Mouse (Mus musculus): ENCODE data around the gene Rasgrp3.
"Not testable (repeated sequence)": the region's sequence is repeated elsewhere in the genome, so short reads cannot be mapped to it uniquely, and the experiment has no call there.

Rasgrp3 gene

GRCm38 (mm10) chr17:75463223-75463622, 27.5 kb downstream of the Rasgrp3 start:
- DNase-seq: not testable (repeated sequence)

- no peak for DNase-seq
Measured at GRCm38 (mm10) chr17:75463645-75464044, 27.9 kb downstream of the Rasgrp3 start.

GRCm38 (mm10) chr17:75464331-75464982, 28.8 kb downstream of the Rasgrp3 start:
- peak in 1 of 2 experiments; percentile 6 for DNase-seq

GRCm38 (mm10) chr17:75464983-75465634, 29.4 kb downstream of the Rasgrp3 start:
- DNase-seq: peak; percentile 81 to 86

GRCm38 (mm10) chr17:75465635-75465997, 29.9 kb downstream of the Rasgrp3 start:
- DNase-seq: no peak

- no peak for DNase-seq
Measured at GRCm38 (mm10) chr17:75466948-75467347, 31.3 kb downstream of the Rasgrp3 start.

GRCm38 (mm10) chr17:75467526-75467925, 31.8 kb downstream of the Rasgrp3 start:
- no peak for DNase-seq

GRCm38 (mm10) chr17:75468479-75469114, 32.9 kb downstream of the Rasgrp3 start:
- DNase-seq: no peak

GRCm38 (mm10) chr17:75470325-75470724, 34.6 kb downstream of the Rasgrp3 start:
- no peak for DNase-seq

- no peak for DNase-seq
Measured at GRCm38 (mm10) chr17:75470885-75471610, 35.4 kb downstream of the Rasgrp3 start.

- no peak for DNase-seq
Measured at GRCm38 (mm10) chr17:75471644-75472253, 36.1 kb downstream of the Rasgrp3 start.

- peak in 1 of 2 experiments; percentile 5 for DNase-seq
Measured at GRCm38 (mm10) chr17:75472379-75472778, 36.7 kb downstream of the Rasgrp3 start.

- no peak for DNase-seq
Measured at GRCm38 (mm10) chr17:75475985-75476384, 40.3 kb downstream of the Rasgrp3 start.

GRCm38 (mm10) chr17:75476736-75477416, 41.2 kb downstream of the Rasgrp3 start:
- DNase-seq: no peak

GRCm38 (mm10) chr17:75477655-75478054, 42.0 kb downstream of the Rasgrp3 start:
- DNase-seq: no peak

GRCm38 (mm10) chr17:75478836-75479235, 43.1 kb downstream of the Rasgrp3 start:
- no peak for DNase-seq

- no peak for DNase-seq
Measured at GRCm38 (mm10) chr17:75479663-75480062, 44.0 kb downstream of the Rasgrp3 start.

GRCm38 (mm10) chr17:75480379-75480778, 44.7 kb downstream of the Rasgrp3 start:
- no peak for DNase-seq

GRCm38 (mm10) chr17:75486205-75486604, 50.5 kb downstream of the Rasgrp3 start:
- DNase-seq: no peak

- DNase-seq: no peak
Measured at GRCm38 (mm10) chr17:75495213-75495612, 59.5 kb downstream of the Rasgrp3 start.

- DNase-seq: peak; percentile 48 to 56
Measured at GRCm38 (mm10) chr17:75498241-75498651, 62.5 kb downstream of the Rasgrp3 start.

- no peak for DNase-seq
Measured at GRCm38 (mm10) chr17:75503031-75503430, 67.3 kb downstream of the Rasgrp3 start.

All from cerebellum, postnatal 10 days (tissue).